Mouse (Mus musculus): ENCODE data around the gene Atp5j2. TPM values are rescaled to one million over a fixed set of nuclear protein-coding genes. Genes with fewer than 3 reads are reported as not detected.

Gene Atp5j2
- total RNA-seq, 2 experiments from 2014 or later = 464 to 480 TPM

- no peak for DNase-seq (ENCODE audit: low spot score in 2 of 2)
Measured at GRCm38 (mm10) chr5:145202446-145202845, 10.6 kb upstream of the Atp5j2 start.

DNA sequence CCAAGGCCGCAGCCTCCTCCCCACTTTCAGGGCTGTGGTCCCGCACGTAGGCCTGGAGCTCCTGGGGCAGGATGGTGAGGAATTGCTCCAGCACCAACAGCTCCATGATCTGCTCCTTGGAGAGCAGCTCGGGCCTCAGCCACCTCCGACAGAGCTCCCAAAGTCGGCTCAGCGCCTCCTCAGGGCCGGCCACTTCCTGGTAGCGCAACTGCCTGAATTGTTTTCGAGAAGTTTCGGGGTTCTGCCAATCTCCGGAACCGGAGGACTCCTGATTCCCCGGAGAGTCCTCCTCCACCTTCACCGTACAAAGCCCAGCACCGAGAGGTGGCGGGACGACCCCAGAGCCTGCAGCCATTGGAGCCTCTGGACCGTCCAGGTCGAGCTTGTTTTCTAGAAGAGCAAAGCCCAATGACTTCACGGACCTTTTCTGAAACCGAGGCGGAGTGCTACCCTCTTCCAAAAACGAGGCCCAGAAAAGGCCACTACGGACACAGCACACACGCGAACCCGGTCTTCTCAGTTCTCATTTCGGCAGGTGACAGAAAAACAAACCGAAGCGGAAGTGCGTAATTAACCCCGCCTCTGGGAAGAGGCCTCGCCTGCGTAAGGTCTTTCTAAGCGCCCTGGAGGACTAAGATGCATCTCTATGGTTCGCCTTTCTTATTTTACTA lies 9.6 kb upstream of the Atp5j2 start, which contains the start of gene Zkscan14:
Zkscan14 (minus strand) TSS at position 548 of the 671 bp plus-strand sequence.
- DNase-seq (ENCODE audit: low spot score in 2 of 2) = peak in 1 of 2 experiments; percentile 70

GRCm38 (mm10) chr5:145200387-145200786 lies 8.5 kb upstream of the Atp5j2 start:
- no peak for DNase-seq (ENCODE audit: low spot score in 2 of 2)

DNA sequence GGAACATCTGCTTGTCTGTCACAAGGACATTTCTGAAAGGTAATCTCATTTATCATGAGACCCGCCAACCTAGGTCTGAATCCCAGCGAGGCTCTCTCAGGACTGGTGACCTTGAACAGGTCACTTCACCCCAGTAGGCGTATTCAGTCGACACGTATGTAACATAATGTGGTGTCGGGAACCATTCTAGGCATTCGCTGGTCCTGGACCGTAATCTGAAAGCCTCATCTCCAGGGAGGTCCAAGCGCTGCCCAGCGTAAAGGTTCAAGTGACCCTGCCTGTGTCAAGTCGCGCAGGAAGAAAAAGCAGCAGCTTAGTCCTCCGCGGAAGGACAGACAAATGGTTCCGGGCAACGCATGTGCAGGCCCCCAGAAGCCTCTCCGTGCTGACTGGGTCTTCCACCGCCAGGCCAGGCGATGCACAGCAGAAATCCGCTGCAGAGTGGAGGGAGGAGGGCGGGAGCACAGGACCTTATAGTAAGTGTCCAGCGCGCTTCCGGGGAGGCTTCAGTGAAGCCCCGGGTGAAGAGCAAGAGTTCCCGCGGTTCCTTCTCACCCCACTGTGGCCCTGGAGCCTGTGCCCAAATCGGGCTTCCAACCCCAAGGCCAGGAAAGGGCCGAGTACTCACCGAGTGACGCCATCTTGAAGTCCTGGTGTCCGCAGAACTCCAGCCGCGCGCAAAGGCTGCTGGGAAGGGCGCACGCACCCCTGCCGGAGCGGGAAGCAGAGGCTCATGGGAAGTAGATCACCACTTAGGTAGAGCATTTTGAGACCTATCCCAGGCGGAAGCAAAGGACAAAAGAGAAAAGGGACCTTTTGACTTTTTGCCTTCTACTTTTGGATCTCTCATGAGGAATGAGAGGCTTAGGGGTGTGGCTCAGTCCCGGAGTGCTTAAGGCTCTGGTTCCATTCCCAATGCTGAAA lies 725 bp downstream of the Atp5j2 start:
- peak; percentile 80 to 91 for DNase-seq (ENCODE audit: low spot score in 2 of 2)

DNA sequence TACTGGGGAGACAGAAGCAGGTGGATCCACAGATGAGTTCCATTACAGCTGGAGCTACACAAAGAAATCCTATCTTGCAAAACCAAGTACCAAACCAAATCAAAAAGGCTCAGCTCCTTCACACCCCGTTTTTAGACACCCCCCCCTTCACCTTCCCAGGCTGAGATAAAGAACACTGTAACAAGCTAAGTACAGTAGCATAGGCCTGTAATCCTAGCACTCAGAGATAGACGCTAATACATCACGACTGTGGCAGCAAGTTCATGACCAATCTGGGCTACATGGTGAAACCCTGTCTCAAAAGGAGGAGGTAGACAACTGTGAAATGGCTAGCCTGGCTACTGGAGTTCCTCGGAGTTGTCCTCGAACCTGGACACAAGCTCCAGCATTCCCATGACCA lies 1.5 kb downstream of the Atp5j2 start:
- no peak for DNase-seq (ENCODE audit: low spot score in 2 of 2)

DNA sequence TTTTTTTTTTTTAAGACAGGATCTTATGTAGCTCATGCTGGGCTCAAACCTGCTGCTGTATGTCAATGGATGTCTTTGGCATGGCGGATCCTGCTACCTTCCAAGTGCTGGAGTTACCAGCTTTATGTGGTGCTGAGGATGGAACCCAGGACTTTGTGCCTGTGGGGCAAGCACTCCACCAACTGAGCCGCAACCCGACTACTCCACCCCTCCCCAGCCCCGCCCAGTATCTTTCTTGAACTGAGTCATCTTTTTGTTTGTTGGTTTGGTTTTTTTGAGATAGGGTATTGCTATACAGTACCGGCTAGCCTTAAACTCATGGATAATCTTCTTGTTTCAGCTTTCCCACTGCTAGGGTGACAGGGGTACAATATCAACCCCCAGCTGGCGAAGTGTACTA lies 2.4 kb downstream of the Atp5j2 start:
- DNase-seq (ENCODE audit: low spot score in 2 of 2) = no peak

GRCm38 (mm10) chr5:145185244-145185643 lies 6.6 kb downstream of the Atp5j2 start:
- DNase-seq (ENCODE audit: low spot score in 2 of 2) = no peak

DNA sequence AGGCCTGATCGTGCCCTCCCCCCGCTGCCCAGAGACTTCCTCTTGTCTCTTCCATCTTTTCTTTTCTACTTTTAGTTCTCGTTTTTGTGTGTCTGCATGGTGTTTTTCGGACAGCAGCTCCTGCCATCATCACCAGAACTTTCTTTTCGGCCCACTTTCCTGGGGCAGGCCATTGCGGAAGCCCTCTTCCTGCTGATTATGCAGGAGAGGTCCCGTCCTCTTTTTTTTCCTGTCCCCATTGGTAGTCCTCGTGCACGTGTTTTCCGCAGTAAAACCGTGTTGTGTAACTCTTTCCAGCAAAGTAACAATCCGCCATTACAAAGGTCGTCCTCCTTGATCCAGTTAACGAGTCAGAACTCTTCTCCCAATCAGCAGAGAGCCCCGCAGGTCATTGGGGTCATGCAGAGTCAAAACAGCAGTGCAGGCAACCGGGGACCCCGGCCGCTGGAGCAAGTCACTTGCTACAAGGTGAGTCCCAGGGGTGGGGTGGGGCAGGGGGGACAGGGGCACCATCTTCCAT lies 13.3 kb downstream of the Atp5j2 start:
- DNase-seq (ENCODE audit: low spot score in 2 of 2) = no peak

DNA sequence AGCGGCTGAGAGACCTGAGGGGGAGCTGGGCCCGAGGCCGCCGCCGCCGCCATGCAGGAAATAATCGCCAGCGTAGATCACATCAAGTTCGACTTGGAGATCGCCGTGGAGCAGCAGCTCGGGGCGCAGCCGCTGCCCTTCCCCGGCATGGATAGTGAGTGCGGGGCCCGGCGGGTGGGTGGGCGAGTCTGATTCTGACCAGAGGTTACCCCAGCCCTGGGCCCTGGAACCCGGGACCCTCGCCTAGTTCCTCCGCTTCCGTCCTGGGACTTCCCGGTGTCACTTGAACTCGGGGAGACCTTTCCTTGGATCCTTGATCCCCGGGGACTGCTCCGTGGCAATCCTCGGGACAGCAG lies 24.6 kb downstream of the Atp5j2 start:
- DNase-seq (ENCODE audit: low spot score in 2 of 2) = peak; percentile 35 to 36

GRCm38 (mm10) chr5:145166536-145167305 lies 25.1 kb downstream of the Atp5j2 start, which contains the start of the genes Ptcd1 and Cpsf4:
TSS of gene Ptcd1 (minus strand) at chr5:145167108.
TSS of gene Cpsf4 (plus strand) at chr5:145167213.
- peak; percentile 90 to 99 for DNase-seq (ENCODE audit: low spot score in 2 of 2)

DNA sequence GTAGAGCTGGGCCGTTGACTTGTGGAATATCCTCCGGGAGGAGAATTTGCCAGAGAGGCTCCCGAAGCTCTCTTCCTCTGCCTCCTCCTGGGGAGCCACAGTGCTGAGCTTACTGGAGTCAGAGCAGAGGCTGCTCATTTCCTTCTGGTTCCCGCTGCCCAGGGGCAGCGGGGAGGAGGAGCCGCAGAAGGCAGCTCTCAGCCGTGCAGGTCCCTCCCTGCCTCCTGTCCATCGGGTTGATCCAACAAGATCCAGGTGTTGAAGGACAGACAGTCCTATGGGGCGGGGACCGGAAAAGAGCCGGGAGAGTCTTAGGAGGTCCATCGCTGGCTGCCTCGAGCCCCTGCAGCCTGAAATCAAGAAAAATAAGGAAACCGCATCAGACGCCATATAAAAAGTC lies 26.7 kb downstream of the Atp5j2 start:
- no peak for DNase-seq (ENCODE audit: low spot score in 2 of 2)

DNA sequence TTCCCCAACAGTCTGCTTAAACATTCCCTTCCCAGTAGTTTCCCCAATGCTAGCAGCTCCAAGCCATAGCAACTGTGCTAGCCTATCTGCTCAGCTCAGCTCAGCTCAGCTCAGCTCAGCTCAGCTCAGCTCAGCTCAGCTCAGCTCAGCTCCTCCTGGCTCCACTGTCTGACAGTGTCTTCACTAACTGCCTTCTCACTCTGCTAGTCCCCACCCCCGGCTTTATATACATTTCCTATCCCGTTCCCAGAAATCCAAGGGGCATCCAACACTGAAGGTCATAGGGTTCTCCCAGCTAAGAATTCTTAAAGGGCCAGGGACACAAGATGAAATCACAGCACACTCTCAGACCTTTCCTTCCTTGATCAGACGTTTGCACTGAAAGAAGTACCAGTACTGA lies 27.2 kb downstream of the Atp5j2 start:
- no peak for DNase-seq (ENCODE audit: low spot score in 2 of 2)

DNA sequence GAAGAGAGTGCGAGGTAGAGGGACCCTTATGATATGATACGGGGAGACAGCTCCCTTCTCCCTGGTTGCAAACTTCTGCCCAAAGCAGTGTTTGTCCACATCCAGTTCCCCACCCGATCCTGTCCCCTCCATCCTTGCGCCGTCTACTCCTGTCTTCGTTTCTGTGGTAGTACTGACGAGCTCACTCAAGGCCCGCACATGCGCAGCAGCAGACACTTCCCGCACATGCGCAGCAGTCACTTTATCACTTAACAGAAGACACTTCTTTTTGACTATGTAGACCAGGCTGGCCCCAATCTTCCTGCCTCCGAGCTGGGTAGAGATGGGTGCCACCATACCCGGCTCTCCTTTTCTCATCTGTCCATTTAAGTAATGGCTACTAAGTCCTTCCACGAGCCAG lies 30.5 kb downstream of the Atp5j2 start:
- DNase-seq (ENCODE audit: low spot score in 2 of 2) = no peak

- DNase-seq (ENCODE audit: low spot score in 2 of 2) = no peak
Measured at GRCm38 (mm10) chr5:145152690-145153089, 39.2 kb downstream of the Atp5j2 start.

DNA sequence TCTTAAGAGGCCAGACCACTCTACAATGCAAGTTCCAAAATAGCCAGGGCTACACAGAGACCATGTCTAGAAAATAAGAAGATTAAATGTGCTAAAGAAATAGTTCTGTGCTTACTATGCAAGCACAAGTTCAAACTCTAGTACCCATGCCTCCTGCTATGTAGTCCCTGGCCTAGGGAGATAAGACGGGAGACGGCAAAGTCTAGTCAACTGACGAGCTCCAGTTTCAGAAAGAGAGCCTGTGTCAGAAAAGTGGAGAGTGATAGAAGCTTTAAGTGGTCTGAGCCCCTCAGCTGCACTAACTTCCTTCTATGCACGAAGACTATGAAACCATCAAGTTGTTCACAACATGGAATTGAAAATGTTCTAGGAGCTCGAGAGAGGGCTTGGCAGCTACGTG lies 42.6 kb downstream of the Atp5j2 start:
- no peak for DNase-seq (ENCODE audit: low spot score in 2 of 2)

GRCm38 (mm10) chr5:145147748-145148147 lies 44.1 kb downstream of the Atp5j2 start:
- DNase-seq (ENCODE audit: low spot score in 2 of 2) = no peak

- no peak for DNase-seq (ENCODE audit: low spot score in 2 of 2)
Measured at GRCm38 (mm10) chr5:145140611-145141010, 51.3 kb downstream of the Atp5j2 start.

DNA sequence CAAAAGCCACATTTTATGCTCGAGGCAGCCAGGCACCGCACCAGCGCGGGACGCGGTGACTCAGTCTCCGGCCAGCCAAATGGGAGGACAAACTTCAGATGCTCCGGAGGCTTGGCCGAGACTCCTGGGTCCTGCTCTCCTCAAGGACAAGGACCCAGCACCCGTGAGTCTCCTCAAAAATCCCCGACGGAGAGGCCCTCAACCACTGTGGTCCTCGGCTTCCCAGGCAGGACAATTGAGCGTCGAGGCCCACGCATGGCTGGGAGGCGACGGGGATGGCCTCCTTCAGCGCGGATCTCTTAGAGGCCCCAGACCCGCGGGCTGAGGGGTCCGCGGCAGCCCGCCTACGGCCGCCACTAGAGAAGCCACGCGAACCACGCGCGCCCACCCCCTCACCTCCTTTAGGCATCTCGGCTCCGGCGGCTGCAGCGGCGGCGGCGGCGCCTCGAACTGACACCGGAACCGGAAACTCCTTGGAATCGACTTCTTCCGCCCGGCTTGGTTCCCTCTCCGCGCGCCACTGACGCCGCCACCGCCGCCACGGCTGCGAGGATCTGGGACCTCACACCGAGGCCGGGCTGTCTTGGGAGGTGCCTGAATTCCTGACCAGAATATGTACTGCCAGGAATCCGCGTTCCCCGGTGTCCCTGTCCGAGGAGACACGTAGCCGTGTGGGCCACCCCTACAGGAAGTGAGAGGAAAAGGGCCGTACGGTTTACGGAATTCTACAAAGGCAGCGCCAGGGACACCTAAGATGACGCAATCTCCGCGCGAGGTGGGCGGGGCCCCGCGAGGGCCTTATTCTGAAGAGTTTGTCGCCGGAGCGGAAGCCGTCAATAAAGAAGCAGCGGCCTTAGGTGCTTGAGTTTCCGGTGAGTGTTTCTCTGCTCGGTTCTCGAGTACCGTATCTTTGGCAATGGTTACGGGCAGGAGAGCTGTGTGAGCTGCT lies 52.0 kb downstream of the Atp5j2 start, which contains the start of the genes Pdap1 and Bud31:
Pdap1 (minus strand) TSS at position 668 of the 949 bp plus-strand sequence.
Bud31 (plus strand) TSS at position 792 of the 949 bp plus-strand sequence.
- peak; percentile 88 to 95 for DNase-seq (ENCODE audit: low spot score in 2 of 2)

DNA sequence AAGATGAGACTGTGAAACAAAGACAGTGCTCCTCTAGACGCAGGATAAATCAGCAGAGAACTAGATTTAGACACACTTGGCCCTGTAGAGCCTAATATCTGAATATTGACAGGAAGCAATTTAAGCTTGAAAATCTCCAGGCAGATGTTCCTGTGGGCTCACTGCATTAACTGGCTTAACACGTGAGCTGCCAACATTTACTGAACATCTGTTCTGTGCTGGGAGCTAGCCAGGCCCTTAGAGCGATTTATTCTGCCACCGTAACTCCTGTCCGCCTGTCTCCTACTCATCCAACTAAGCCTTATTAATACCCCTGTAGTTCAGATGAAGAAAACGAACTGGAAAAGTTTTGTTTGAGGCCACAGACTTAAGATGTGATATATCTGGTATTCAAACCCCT lies 53.0 kb downstream of the Atp5j2 start:
- no peak for DNase-seq (ENCODE audit: low spot score in 2 of 2)

All from gastrocnemius, postnatal 4 days (tissue).